Mouse (Mus musculus) erythroid progenitor cell, adult 5-6 weeks (primary cell): ENCODE measurements around the gene Glis3. TPM values are rescaled to one million over a fixed set of nuclear protein-coding genes. Genes with fewer than 3 reads are reported as not detected.

Experiments used
- ATAC-seq: replicated peaks from 2 replicates; pipeline ENCODE4 v1.8.0; 2016; ENCODE audit warnings: moderate number of reproducible peaks, mild to moderate bottlenecking, moderate TSS enrichment, inconsistent platforms; ENCODE audit not compliant: poor library complexity, low FRiP score, severe bottlenecking
- total RNA-seq, 2 experiments: library from RNA; stranded (forward) in 1 of 2; stranded (reverse) in 1 of 2; fragments of 150-400 nt in 1 of 2; fragments of 186-747, 209-891 nt in 1 of 2; gene quantifications; 2 replicates each; pipeline versions ENCODE4 v1.2.3 to v1.2.4; 2015 to 2017; ENCODE audit warnings: low replicate concordance in 2 of 2

The Glis3 gene
- total RNA-seq, 2 experiments from 2014 or later: 6.3 TPM; not detected in 1

GRCm38 (mm10) chr19:28291596-28291995 is 388.3 kb downstream of the Glis3 start:
- ATAC-seq: no peak

- ATAC-seq: no peak
These were observed 390.4 kb downstream of the Glis3 start for GRCm38 (mm10) chr19:28289457-28289856.

GRCm38 (mm10) chr19:28287431-28287830 is 392.4 kb downstream of the Glis3 start:
- no peak for ATAC-seq

- ATAC-seq: no peak
These were observed 395.7 kb downstream of the Glis3 start for GRCm38 (mm10) chr19:28284098-28284569.

GRCm38 (mm10) chr19:28283241-28284097 is 396.4 kb downstream of the Glis3 start:
- no peak for ATAC-seq

- ATAC-seq: no peak
These were observed 398.5 kb downstream of the Glis3 start for GRCm38 (mm10) chr19:28281405-28281804.

GRCm38 (mm10) chr19:28277104-28277503 is 402.8 kb downstream of the Glis3 start:
- ATAC-seq: no peak

GRCm38 (mm10) chr19:28274501-28274900 is 405.4 kb downstream of the Glis3 start:
- ATAC-seq: no peak

GRCm38 (mm10) chr19:28273946-28274345 is 405.9 kb downstream of the Glis3 start:
- ATAC-seq: no peak

GRCm38 (mm10) chr19:28266850-28267249 is 413.0 kb downstream of the Glis3 start:
- no peak for ATAC-seq

GRCm38 (mm10) chr19:28265776-28266175 is 414.1 kb downstream of the Glis3 start:
- ATAC-seq: no peak

GRCm38 (mm10) chr19:28258907-28259675 is 420.8 kb downstream of the Glis3 start:
- no peak for ATAC-seq

- ATAC-seq: no peak
These were observed 421.4 kb downstream of the Glis3 start for GRCm38 (mm10) chr19:28258480-28258879.

- ATAC-seq: no peak
These were observed 432.5 kb downstream of the Glis3 start for GRCm38 (mm10) chr19:28247345-28247744.

- ATAC-seq: no peak
These were observed 433.7 kb downstream of the Glis3 start for GRCm38 (mm10) chr19:28246186-28246585.

- ATAC-seq: no peak
These were observed 441.8 kb downstream of the Glis3 start for GRCm38 (mm10) chr19:28238073-28238472.

GRCm38 (mm10) chr19:28237621-28238020 is 442.3 kb downstream of the Glis3 start:
- ATAC-seq: no peak

- no peak for ATAC-seq
These were observed 444.3 kb downstream of the Glis3 start for GRCm38 (mm10) chr19:28235571-28235970.

- ATAC-seq: no peak
These were observed 444.8 kb downstream of the Glis3 start for GRCm38 (mm10) chr19:28235096-28235495.

- no peak for ATAC-seq
These were observed 445.2 kb downstream of the Glis3 start for GRCm38 (mm10) chr19:28234676-28235075.

GRCm38 (mm10) chr19:28231511-28231910 is 448.4 kb downstream of the Glis3 start:
- ATAC-seq: no peak
